Mouse (Mus musculus): Measurements from ENCODE around the gene Ctnnd2. TPM values are rescaled to one million over a fixed set of nuclear protein-coding genes. Genes with fewer than 3 reads are reported as not detected.

Ctnnd2 gene
- polyA plus RNA-seq, 1 experiment: 0.02 TPM

DNA sequence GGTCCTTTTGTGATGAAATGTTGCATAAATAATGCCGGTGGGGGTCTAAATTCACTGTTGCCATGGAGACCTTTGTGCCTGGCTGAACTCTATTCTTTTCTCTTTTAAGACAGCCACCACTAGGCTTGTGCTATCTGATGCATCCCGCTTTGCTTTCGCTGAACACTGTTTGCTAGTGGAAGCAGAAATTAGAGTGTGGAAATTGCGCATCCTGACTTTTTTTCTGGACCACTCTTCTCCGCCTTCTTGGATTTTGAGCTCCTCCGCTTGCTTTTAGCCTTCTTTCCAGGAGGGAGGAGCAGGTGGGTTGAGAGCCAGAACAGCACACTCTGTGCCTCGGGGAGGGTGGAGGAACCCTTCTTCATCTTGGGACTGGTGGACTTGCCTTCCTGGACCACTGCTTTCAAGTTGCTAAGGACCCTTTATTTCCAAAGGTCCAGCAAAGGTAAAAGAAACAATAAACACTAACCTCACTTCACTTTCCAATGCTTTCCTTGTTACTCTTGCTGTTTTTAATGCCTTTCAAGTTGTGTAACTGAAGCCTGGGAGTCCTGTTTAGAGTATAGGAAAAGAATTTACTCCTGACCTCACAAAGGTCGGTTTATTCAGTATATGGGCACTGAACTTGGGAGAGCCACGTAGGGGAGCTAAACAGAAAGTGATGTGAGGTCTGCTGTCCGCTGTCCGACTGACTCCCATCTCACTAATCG is 285.3 kb downstream of the Ctnnd2 start:
- Histone ChIP-seq H3K4me2 (ENCODE audit: low read depth) (no peak overlapping the region), H3K4me3 (no peak overlapping the region), H3K79me2 (ENCODE audit: control insufficient read depth, insufficient read depth) (no peaks in the 10 kb centered on the region), H3K36me3 (ENCODE audit: control insufficient read depth, insufficient read depth) (no peaks in the 10 kb centered on the region), H3ac (ENCODE audit: control insufficient read depth, insufficient read length) (no peak overlapping the region), H3K27me3 (ENCODE audit: control insufficient read depth, insufficient read depth, insufficient read length) (no peaks in the 10 kb centered on the region)
- no peak for TF ChIP-seq SRF (IDR thresholded peaks at IDR 0.05; ENCODE audit: control insufficient read depth, insufficient read length, low read depth)
- TF ChIP-seq CEBPB (IDR thresholded peaks at IDR 0.05; ENCODE audit: insufficient read depth, poor library complexity, severe bottlenecking): no peak
- no peak for TF ChIP-seq POLR2AphosphoS2 (IDR thresholded peaks at IDR 0.05; ENCODE audit: insufficient read length, low read depth)
- TF ChIP-seq MAX (IDR thresholded peaks at IDR 0.05; ENCODE audit: low read depth): no peak
- no peak for TF ChIP-seq MYOG (IDR thresholded peaks at IDR 0.05; ENCODE audit: control insufficient read depth in 1 of 3, insufficient read depth in 1 of 3, insufficient read length in 2 of 3, low read depth in 2 of 3)

GRCm38 (mm10) chr15:30458671-30459070 is 286.3 kb downstream of the Ctnnd2 start:
- Histone ChIP-seq H3K36me3 (ENCODE audit: control insufficient read depth, insufficient read depth) (no peaks in the 10 kb centered on the region), H3K4me2 (ENCODE audit: low read depth) (no peak overlapping the region), H3K27me3 (ENCODE audit: control insufficient read depth, insufficient read depth, insufficient read length) (no peaks in the 10 kb centered on the region), H3ac (ENCODE audit: control insufficient read depth, insufficient read length) (no peak overlapping the region), H3K79me2 (ENCODE audit: control insufficient read depth, insufficient read depth) (no peaks in the 10 kb centered on the region), H3K4me3 (no peak overlapping the region)
- TF ChIP-seq MYOG (IDR thresholded peaks at IDR 0.05; ENCODE audit: control insufficient read depth in 1 of 3, insufficient read depth in 1 of 3, insufficient read length in 2 of 3, low read depth in 2 of 3) (no peak), CEBPB (IDR thresholded peaks at IDR 0.05; ENCODE audit: insufficient read depth, poor library complexity, severe bottlenecking) (no peak), TCF12 (IDR thresholded peaks at IDR 0.05; ENCODE audit: insufficient read depth, poor library complexity, severe bottlenecking) (no peak), REST (IDR thresholded peaks at IDR 0.05; ENCODE audit: insufficient read depth, insufficient read length) (no peak), MYOD1 (IDR thresholded peaks at IDR 0.05; ENCODE audit: control insufficient read depth in 1 of 3, insufficient read length in 2 of 3, low read depth in 2 of 3) (no peak), SRF (IDR thresholded peaks at IDR 0.05; ENCODE audit: control insufficient read depth, insufficient read length, low read depth) (no peak), POLR2AphosphoS2 (IDR thresholded peaks at IDR 0.05; ENCODE audit: insufficient read length, low read depth) (no peak), POLR2A (IDR thresholded peaks at IDR 0.05; ENCODE audit: insufficient read length, low read depth) (no peak)

- no peaks in the 10 kb centered on the region for H3K27me3 ChIP-seq (ENCODE audit: control insufficient read depth, insufficient read depth, insufficient read length)
- TF ChIP-seq TCF12 (IDR thresholded peaks at IDR 0.05; ENCODE audit: insufficient read depth, poor library complexity, severe bottlenecking): no peak
- TF ChIP-seq MYOD1 (IDR thresholded peaks at IDR 0.05; ENCODE audit: control insufficient read depth in 1 of 3, insufficient read length in 2 of 3, low read depth in 2 of 3): no peak
- no peak overlapping the region for H3ac ChIP-seq (ENCODE audit: control insufficient read depth, insufficient read length)
- no peak overlapping the region for H3K4me2 ChIP-seq (ENCODE audit: low read depth)
- H3K79me2 ChIP-seq (ENCODE audit: control insufficient read depth, insufficient read depth): no peaks in the 10 kb centered on the region
- no peak overlapping the region for H3K4me3 ChIP-seq
- H3K36me3 ChIP-seq (ENCODE audit: control insufficient read depth, insufficient read depth): no peaks in the 10 kb centered on the region
These were observed 288.1 kb downstream of the Ctnnd2 start for GRCm38 (mm10) chr15:30460341-30461125.

DNA sequence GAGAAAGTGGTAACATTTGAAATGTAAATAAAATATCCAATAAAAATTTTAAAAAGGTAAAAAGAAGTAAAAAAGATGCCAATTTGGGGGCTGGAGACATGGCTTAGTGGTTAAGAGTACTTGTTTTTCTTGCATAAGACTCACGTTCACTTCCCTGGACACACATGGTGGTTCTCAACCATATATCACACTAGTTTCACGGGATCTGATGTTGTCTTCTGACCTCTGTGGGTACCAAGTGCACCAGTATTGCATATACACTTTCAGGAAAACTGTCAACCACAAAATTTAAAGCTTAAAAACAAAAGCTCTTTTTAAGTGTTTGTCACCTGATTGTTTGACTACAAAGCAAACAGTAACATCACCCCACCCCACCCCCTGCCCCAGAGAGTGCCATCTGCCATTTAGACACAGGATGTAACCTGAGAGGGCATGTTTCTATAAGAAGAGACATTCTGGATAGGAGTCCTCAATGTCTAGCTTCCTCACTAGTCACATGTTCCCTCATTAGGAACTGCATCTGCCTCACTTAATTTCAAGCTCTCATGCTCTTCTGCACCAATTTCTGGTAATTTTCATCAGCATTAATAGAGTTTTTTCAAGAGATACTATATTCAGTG is 290.5 kb downstream of the Ctnnd2 start:
- TF ChIP-seq CEBPB (IDR thresholded peaks at IDR 0.05; ENCODE audit: insufficient read depth, poor library complexity, severe bottlenecking) (no peak), MYOG (IDR thresholded peaks at IDR 0.05; ENCODE audit: control insufficient read depth in 1 of 3, insufficient read depth in 1 of 3, insufficient read length in 2 of 3, low read depth in 2 of 3) (no peak), TCF3 (IDR thresholded peaks at IDR 0.05; ENCODE audit: insufficient read length, low read depth) (no peak), E2F4 (IDR thresholded peaks at IDR 0.05; ENCODE audit: insufficient read depth) (no peak)

GRCm38 (mm10) chr15:30463471-30464047 is 291.2 kb downstream of the Ctnnd2 start:
- TF ChIP-seq USF1 (IDR thresholded peaks at IDR 0.05; ENCODE audit: low read depth): no peak
- no peak for TF ChIP-seq MYOG (IDR thresholded peaks at IDR 0.05; ENCODE audit: control insufficient read depth in 1 of 3, insufficient read depth in 1 of 3, insufficient read length in 2 of 3, low read depth in 2 of 3)
- TF ChIP-seq SRF (IDR thresholded peaks at IDR 0.05; ENCODE audit: control insufficient read depth, insufficient read length, low read depth): no peak
- TF ChIP-seq MAX (IDR thresholded peaks at IDR 0.05; ENCODE audit: low read depth): no peak
- TF ChIP-seq MYOD1 (IDR thresholded peaks at IDR 0.05; ENCODE audit: control insufficient read depth in 1 of 3, insufficient read length in 2 of 3, low read depth in 2 of 3): no peak
- no peak for TF ChIP-seq REST (IDR thresholded peaks at IDR 0.05; ENCODE audit: insufficient read depth, insufficient read length)
- TF ChIP-seq E2F4 (IDR thresholded peaks at IDR 0.05; ENCODE audit: insufficient read depth): no peak
- no peak for TF ChIP-seq POLR2AphosphoS2 (IDR thresholded peaks at IDR 0.05; ENCODE audit: insufficient read length, low read depth)
- no peak for TF ChIP-seq POLR2A (IDR thresholded peaks at IDR 0.05; ENCODE audit: insufficient read length, low read depth)
- no peak for TF ChIP-seq TCF12 (IDR thresholded peaks at IDR 0.05; ENCODE audit: insufficient read depth, poor library complexity, severe bottlenecking)
- TF ChIP-seq TCF3 (IDR thresholded peaks at IDR 0.05; ENCODE audit: insufficient read length, low read depth): no peak
- no peak for TF ChIP-seq CEBPB (IDR thresholded peaks at IDR 0.05; ENCODE audit: insufficient read depth, poor library complexity, severe bottlenecking)
- H3K36me3 ChIP-seq (ENCODE audit: control insufficient read depth, insufficient read depth): no peaks in the 10 kb centered on the region
- H3ac ChIP-seq (ENCODE audit: control insufficient read depth, insufficient read length): no peak overlapping the region
- no peak overlapping the region for H3K4me2 ChIP-seq (ENCODE audit: low read depth)
- H3K79me2 ChIP-seq (ENCODE audit: control insufficient read depth, insufficient read depth): no peaks in the 10 kb centered on the region
- H3K27me3 ChIP-seq (ENCODE audit: control insufficient read depth, insufficient read depth, insufficient read length): no peaks in the 10 kb centered on the region
- no peak overlapping the region for H3K4me3 ChIP-seq

More for the DNA sequence above, 290.5 kb downstream of the Ctnnd2 start:
- Histone ChIP-seq H3K36me3 (ENCODE audit: control insufficient read depth, insufficient read depth) (no peaks in the 10 kb centered on the region), H3ac (ENCODE audit: control insufficient read depth, insufficient read length) (no peak overlapping the region), H3K4me3 (no peak overlapping the region), H3K79me2 (ENCODE audit: control insufficient read depth, insufficient read depth) (no peaks in the 10 kb centered on the region), H3K4me2 (ENCODE audit: low read depth) (no peak overlapping the region), H3K27me3 (ENCODE audit: control insufficient read depth, insufficient read depth, insufficient read length) (no peaks in the 10 kb centered on the region)
